Mouse (Mus musculus) limb, embryonic 14.5 days (tissue): Measurements from ENCODE around the gene Flrt2. TPM values are rescaled to one million over a fixed set of nuclear protein-coding genes. Genes with fewer than 3 reads are reported as not detected.

Experiments used
- ATAC-seq: fragments of 200-750 bp; cut with Nextera tagmentation; 2 replicates; pipeline ENCODE4 v1.8.0; 2017; ENCODE audit warnings: low read depth, moderate number of reproducible peaks, moderate TSS enrichment; ENCODE audit not compliant: low FRiP score
- DNase-seq: peaks from one replicate; pipeline ENCODE4 v3.0.0-alpha.2; 2015; ENCODE audit warnings: low spot score
- H3K27ac ChIP-seq: fragments of 300-500 bp; sonication (generic); replicated peaks from 2 replicates; pipeline ENCODE4 v1.5.1; 2014; ENCODE audit warnings: low read depth, mild to moderate bottlenecking, low read length, moderate library complexity, mixed read lengths
- H3K27me3 ChIP-seq: fragments of 300-500 bp; sonication (generic); 2 replicates; pipeline ENCODE4 v1.6.1; 2014; ENCODE audit warnings: low read length, mixed read lengths; ENCODE audit not compliant: control insufficient read depth, insufficient read depth
- H3K36me3 ChIP-seq: fragments of 300-500 bp; sonication (generic); 2 replicates; pipeline ENCODE4 v1.6.1; 2014; ENCODE audit warnings: mild to moderate bottlenecking, low read length, moderate library complexity, mixed read lengths; ENCODE audit not compliant: control insufficient read depth, insufficient read depth
- H3K4me1 ChIP-seq: fragments of 300-500 bp; sonication (generic); 2 replicates; pipeline ENCODE4 v1.6.1; 2014; ENCODE audit warnings: antibody characterized with exemption, low read length, mixed read lengths; ENCODE audit not compliant: control insufficient read depth, insufficient read depth
- H3K4me2 ChIP-seq: fragments of 300-500 bp; sonication (generic); replicated peaks from 2 replicates; pipeline ENCODE4 v1.6.1; 2014; ENCODE audit warnings: low read depth, mild to moderate bottlenecking, low read length, moderate library complexity; ENCODE audit not compliant: severe bottlenecking
- H3K4me3 ChIP-seq: fragments of 300-500 bp; sonication (generic); replicated peaks from 2 replicates; pipeline ENCODE4 v1.5.1; 2014; ENCODE audit warnings: low read length
- H3K9ac ChIP-seq: fragments of 300-500 bp; sonication (generic); 2 replicates; pipeline ENCODE4 v1.6.1; 2014; ENCODE audit warnings: mild to moderate bottlenecking, low read depth, low read length, moderate library complexity; ENCODE audit not compliant: severe bottlenecking
- H3K9me3 ChIP-seq: fragments of 300-500 bp; sonication (generic); 2 replicates; pipeline ENCODE4 v1.6.1; 2016; ENCODE audit warnings: low read length; ENCODE audit not compliant: control insufficient read depth
- POLR2A ChIP-seq: fragments of 200-500 bp; IDR thresholded peaks from 2 replicates; pipeline ENCODE4 v1.8.0; 2012; ENCODE audit warnings: inconsistent platforms, mild to moderate bottlenecking, moderate library complexity, borderline replicate concordance; ENCODE audit not compliant: insufficient read depth, insufficient read length; ENCODE audit errors: extremely low read depth
- WGBS: fragments of 180-500 bp; shearing (Covaris S2); extraction: QIAGEN DNeasy Blood & Tissue Kit; methylation state at CpG from one replicate; pipeline ENCODE4 v1.1.7; 2014; 5-methylcytosine and 5-hydroxymethylcytosine counted together
- polyA plus RNA-seq, 2 experiments: library from polyadenylated mRNA; depleted of rRNA in 1 of 2; stranded (reverse) in 1 of 2; unstranded in 1 of 2; fragments of >200 nt; fragmentation: Nextera tagmentation in 1 of 2; extraction: Ambion mirVana in 1 of 2; gene quantifications; 2 replicates each; pipeline versions ENCODE4 v1.2.1 to v1.2.3; 2012 to 2014

Flrt2 gene
- polyA plus RNA-seq, 2 experiments = 32.9 to 57.1 TPM

DNA sequence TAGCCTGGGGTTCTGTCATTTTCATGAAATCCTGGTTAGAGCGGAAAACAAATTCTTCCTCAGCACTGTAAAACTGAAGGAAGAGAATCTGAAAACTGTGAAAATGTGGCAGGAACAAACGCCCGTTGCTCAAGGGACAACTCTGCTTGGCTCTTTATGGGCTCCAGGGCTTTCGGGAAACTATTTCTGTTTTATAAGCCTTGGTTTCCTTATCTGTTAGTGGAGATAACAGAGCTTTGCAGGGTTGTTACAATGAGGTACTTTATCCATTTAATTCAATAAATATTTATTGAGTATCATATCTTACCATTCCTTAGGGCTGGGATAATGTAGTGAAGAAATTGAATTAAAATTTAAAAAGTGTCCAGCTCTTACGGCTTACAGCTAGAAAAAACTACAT, 24.7 kb upstream of the Flrt2 start:
- 72% methylated on average over 5 of the region's 5 CpGs for WGBS
- no peak overlapping the region for H3K4me2 ChIP-seq
- no peaks in the 10 kb centered on the region for H3K36me3 ChIP-seq
- H3K27ac ChIP-seq = no peak overlapping the region
- H3K9ac ChIP-seq = no peak overlapping the region
- no peaks in the 10 kb centered on the region for H3K4me1 ChIP-seq
- DNase-seq (no peak), ATAC-seq (no peak)
- H3K27me3 ChIP-seq = no peaks in the 10 kb centered on the region
- H3K9me3 ChIP-seq = no peaks in the 10 kb centered on the region
- H3K4me3 ChIP-seq = no peak overlapping the region
- no peak for TF ChIP-seq POLR2A

DNA sequence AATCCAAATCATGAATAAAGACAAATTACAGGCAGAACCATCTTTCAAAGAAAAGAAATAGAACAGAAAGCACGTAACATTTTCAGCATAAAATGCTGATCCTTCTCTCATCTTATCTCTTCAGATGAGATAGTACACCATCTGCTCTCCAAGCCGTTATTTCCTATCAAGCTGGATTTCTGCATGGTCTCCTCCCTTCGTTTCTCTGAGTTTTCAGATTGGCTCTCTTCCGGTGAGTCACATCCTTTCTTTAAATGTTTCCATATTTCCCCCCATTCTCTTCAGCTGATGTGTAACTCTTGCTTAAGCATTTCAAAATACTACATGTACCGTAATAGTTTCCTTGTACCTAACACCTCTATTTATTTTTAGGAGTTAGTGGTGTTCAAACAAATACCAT, 16.3 kb upstream of the Flrt2 start:
- Histone ChIP-seq H3K4me2 (no peak overlapping the region), H3K4me1 (no peaks in the 10 kb centered on the region), H3K9ac (no peak overlapping the region), H3K4me3 (no peak overlapping the region), H3K27ac (no peak overlapping the region), H3K36me3 (no peaks in the 10 kb centered on the region), H3K9me3 (no peaks in the 10 kb centered on the region), H3K27me3 (no peaks in the 10 kb centered on the region)
- ATAC-seq = no peak
- 70% methylated on average over 5 of the region's 5 CpGs for WGBS
- no peak for DNase-seq
- TF ChIP-seq POLR2A = no peak

DNA sequence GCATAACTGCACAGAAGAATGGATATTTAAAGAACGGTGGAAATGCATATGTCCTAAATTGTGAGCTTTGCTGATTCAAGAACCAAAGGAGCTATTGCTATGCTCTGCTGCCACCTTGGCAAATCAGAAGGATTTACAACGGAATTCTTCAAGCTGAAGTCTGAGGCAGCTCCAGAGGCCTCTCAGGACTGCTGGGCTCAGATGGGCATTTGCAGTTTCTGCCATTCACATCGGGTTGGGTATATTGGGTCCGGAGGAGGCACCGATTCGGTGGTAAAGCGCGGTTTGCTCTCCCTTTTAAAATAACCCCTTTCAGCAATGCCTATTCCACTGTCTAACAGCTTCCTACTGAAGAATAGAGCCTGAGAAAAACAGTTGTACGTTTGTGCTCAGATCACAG, 1.2 kb upstream of the Flrt2 start:
- no peaks in the 10 kb centered on the region for H3K27me3 ChIP-seq
- DNase-seq (peak; percentile 62), ATAC-seq (no peak)
- H3K9ac ChIP-seq = no peak overlapping the region
- WGBS = 5% methylated on average over 9 of the region's 9 CpGs
- H3K4me2 ChIP-seq = peak overlapping the region; percentile 83; the same call in 1 of the 2 replicates
- H3K9me3 ChIP-seq = no peaks in the 10 kb centered on the region
- H3K36me3 ChIP-seq = no peaks in the 10 kb centered on the region
- H3K4me1 ChIP-seq = peaks cover 5% of the 10 kb centered on the region; the same call in 1 of the 2 replicates
- no peak overlapping the region for H3K27ac ChIP-seq
- TF ChIP-seq POLR2A = no peak
- peak overlapping the region; percentile 89; the same call in 1 of the 2 replicates for H3K4me3 ChIP-seq

DNA sequence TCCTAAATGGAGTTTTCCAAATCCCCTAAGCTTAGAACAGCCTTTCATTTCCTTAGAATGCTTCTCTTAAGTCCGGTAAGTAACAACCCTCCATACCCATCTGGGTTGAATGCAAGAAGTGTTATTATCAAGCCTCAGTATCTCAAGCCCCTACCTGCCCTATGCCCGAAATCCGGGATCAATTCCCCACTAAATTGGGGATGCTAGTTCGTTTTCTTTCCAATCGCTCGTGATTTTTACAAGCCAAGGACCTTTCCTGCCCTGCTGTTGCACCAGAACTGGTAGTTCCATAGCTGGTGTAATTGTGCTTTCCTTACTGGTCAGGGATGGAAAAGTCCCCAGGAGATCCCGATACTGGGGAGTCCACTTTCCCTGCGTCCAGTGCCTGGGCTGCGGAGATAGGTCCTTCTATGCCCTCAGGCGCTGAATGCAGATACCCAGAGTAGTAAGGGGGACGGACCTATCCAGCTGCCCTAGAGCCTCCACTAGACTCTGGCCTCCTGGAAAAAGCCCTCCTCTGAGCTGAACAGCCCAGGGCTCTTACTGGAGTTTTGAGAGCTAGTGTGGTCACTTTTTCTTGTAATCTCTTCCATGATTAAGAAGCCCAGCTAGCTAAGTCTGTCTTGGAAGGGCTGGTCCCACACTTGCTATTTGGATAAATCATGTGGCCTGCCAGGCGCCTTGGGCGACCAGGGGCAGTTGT, 1.1 kb downstream of the Flrt2 start:
- Histone ChIP-seq H3K27me3 (no peaks in the 10 kb centered on the region), H3K36me3 (no peaks in the 10 kb centered on the region), H3K4me2 (peak overlapping the region; percentile 83), H3K4me1 (peaks cover 5% of the 10 kb centered on the region; the same call in 1 of the 2 replicates), H3K9me3 (no peaks in the 10 kb centered on the region), H3K4me3 (peak overlapping the region; percentile 89), H3K9ac (peak overlapping the region; percentile 93), H3K27ac (peak overlapping the region; percentile 94)
- no peak for ATAC-seq
- 2% methylated on average over 13 of the region's 13 CpGs for WGBS
- no peak for DNase-seq
- no peak for TF ChIP-seq POLR2A

DNA sequence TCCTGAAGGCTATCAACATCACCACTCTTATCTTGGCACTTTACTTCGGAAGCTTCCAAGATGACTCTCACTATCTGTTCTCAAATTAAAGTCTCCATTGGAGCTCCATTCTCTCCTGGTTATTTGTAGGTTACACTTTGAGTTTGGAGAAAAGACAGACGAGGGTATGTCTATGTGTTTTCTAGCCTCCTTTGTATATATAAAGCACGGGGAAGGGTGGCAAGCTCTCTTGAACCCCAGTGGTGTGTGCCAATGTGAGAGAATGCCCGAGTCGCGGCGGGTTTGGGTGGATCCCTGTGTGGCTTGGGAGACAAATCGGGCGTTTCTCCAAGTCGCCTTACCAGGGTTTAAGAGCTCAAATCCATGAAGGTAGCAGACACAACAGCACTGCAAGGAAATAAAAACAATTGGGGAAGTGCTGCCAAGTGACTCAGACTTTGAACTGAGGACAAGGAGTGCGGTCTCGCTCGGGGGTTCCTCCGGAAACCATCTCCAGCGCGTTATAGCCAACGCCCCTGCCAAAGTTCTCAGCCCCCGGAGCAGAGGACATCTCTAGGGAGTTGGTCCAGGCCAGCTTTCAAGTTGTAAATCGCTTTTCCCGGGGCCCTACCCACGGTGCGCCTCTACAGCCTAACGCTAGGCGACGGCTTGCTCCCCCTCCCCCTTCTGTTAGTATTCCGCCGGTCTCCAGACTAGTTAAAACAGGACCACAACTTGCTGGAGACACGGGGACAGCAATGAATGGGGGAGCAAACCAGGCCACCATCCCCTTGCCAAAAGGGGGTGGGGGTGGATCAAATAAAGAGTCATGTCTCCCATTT, 1.8 kb downstream of the Flrt2 start:
- peak overlapping the region; percentile 94 for H3K27ac ChIP-seq
- no peaks in the 10 kb centered on the region for H3K27me3 ChIP-seq
- peak overlapping the region; percentile 89 for H3K4me3 ChIP-seq
- no peak for TF ChIP-seq POLR2A
- H3K9me3 ChIP-seq = no peaks in the 10 kb centered on the region
- DNase-seq (peak; percentile 77), ATAC-seq (0 out of 2 replicates have a peak, but pooled peaks have one; percentile 4)
- no peaks in the 10 kb centered on the region for H3K36me3 ChIP-seq
- peak overlapping the region; percentile 93 for H3K9ac ChIP-seq
- under 1% methylated on average over 28 of the region's 28 CpGs for WGBS
- peak overlapping the region; percentile 83 for H3K4me2 ChIP-seq
- peaks cover 5% of the 10 kb centered on the region for H3K4me1 ChIP-seq
